Mouse (Mus musculus): ENCODE results near the gene Olfr1130.

Gene Olfr1130

DNA sequence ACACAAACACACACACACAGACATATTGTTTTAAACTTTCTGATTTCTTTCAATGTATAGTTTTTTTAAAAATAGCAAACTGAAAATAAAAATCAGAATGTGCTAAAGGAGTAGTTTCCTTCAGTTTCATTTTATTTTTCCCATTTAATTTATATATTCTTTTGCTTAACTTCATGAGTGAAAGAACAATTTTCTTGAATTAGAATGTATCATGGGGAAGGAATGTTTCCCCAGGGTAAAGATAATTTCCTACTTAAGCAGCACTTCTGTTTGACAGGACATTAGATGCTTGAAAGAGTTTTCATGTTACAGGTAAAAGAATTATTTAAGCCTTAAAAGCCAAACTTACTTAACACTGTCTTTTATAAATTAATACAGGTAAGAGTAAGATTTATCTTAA is at the start of gene Olfr1130:
TSS of gene Olfr1130 (plus strand) at position 301 of the 400 bp plus-strand sequence.

GRCm38 (mm10) chr2:87573602-87574001 is 32.4 kb upstream of the Olfr1130 start, which contains the start of gene Olfr1129:
Gene Olfr1129, plus strand, starts transcription at chr2:87573902.
- WGBS: 57% methylated on average over 1 of the region's 1 CpGs

DNA sequence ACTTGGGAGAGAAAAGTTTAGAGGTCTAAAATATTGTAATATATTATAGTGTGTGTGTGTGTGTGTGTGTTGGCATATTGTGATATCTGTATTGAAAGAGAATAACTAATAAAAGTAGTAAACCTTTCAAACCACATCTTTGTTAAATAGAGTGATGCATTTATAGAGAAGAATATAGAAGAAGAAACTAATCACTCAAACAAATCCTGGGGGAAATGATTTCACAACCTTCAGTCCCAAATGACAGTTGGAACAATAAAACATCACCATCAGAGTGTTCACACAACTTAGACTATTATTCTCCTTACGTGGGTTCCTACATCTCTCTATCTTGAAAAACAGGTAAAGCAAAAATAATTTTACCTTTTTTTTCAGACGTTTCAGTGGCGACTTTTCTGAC is 20.8 kb downstream of the Olfr1130 start, which contains the start of gene Olfr1131:
TSS of gene Olfr1131 (plus strand) at position 301 of the 400 bp plus-strand sequence.
- WGBS: 74% methylated on average over 3 of the region's 3 CpGs

GRCm38 (mm10) chr2:87637435-87637834 is 31.4 kb downstream of the Olfr1130 start, which contains the start of gene Olfr1132:
Gene Olfr1132, minus strand, starts transcription at chr2:87637535.

GRCm38 (mm10) chr2:87647274-87647673 is 41.3 kb downstream of the Olfr1130 start, which contains the start of gene Olfr1133:
Gene Olfr1133, minus strand, starts transcription at chr2:87647374.

DNA sequence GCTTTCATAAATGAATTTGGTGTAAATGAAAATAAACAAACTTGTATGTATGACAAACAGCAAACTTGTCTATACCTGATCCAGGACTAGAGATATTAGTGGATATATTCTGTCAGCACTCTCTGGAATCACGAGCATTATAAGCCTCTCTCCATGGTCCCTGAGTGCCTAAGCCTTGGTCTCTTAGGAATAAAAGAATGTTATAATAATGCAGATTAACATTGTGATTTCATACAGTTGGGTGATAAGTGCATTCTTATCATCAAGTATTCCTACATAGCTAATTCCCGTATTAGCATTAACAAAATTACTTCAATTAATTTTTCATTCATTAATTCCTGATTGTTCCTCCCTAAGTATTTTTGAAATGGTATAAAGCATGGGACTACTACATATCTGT is 52.3 kb downstream of the Olfr1130 start, which contains the start of gene Olfr1134:
TSS of gene Olfr1134 (minus strand) at position 101 of the 400 bp plus-strand sequence.
- WGBS: 83% methylated on average over 2 of the region's 2 CpGs

All from cerebral cortex, adult 2 months (tissue).